Comparison of ENCODE assay signal across 10 mouse cellular contexts in genomic region chr10:19693629-19694028, GRCm38 (mm10). TPM values are rescaled to one million over a fixed set of nuclear protein-coding genes. Genes with fewer than 3 reads are reported as not detected.
DNase-seq lines count a peak whose midpoint lies in the region; ATAC-seq and TF ChIP-seq lines count a peak whose summit lies in the region.
"Had no signal": no experiment of that assay in that cellular context is flagged by ENCODE, and none has a peak within 500 bp of the region (broad histone marks: within the 10 kb centered on the region; RNA-seq: fewer than 3 reads in every experiment).

No protein-coding gene starts in this region.

- H3K79me2 ChIP-seq in heart, adult 2 months (replicated peaks; ENCODE audit: control insufficient read depth, insufficient read depth, low read length), result no peaks in the 10 kb centered on the region

- peak; percentile 54 for TF ChIP-seq CTCF in heart, adult 2 months (IDR thresholded peaks at IDR 0.05)

- no peak overlapping the region for H3K9ac ChIP-seq in heart, adult 2 months (ENCODE audit: low read depth, low read length)

- H3K27ac ChIP-seq in heart, adult 2 months, result no peak overlapping the region

- no peaks in the 10 kb centered on the region for H3K36me3 ChIP-seq in heart, adult 2 months (ENCODE audit: control insufficient read depth, insufficient read depth, low read length)

- TF ChIP-seq POLR2A in heart, adult 2 months (IDR thresholded peaks at IDR 0.05; ENCODE audit: insufficient read depth, low read depth, low read length), result no peak

- 57% methylated on average over 2 of the region's 2 CpGs for WGBS in heart, adult 2 months

- no peak for DNase-seq in heart, adult 2 months
- DNase-seq in heart, postnatal 25 days (ENCODE audit: low spot score), result no peak
- peak; percentile 42 for DNase-seq in thymus, postnatal 14 days
- no peak for DNase-seq in thymus, postnatal 0 days (ENCODE audit: low spot score)
- DNase-seq in kidney, postnatal 36 days, result peak; percentile 8 to 55
- no peak for DNase-seq in left cerebral cortex, postnatal 25 days (ENCODE audit: low spot score in 2 of 2)
- DNase-seq in frontal cortex, postnatal 10 days (ENCODE audit: low spot score in 2 of 2), result no peak
- DNase-seq: cerebellum, adult 8-10 months had no signal

- no peak for ATAC-seq in frontal cortex, adult (ENCODE audit: low TSS enrichment)

- H3K4me3 ChIP-seq in heart, adult 2 months, result no peak overlapping the region

- no peaks in the 10 kb centered on the region for H3K27me3 ChIP-seq in heart, adult 2 months (ENCODE audit: control insufficient read depth, insufficient read depth, low read length)

- no peak for TF ChIP-seq EP300 in heart, adult 2 months (IDR thresholded peaks at IDR 0.05; ENCODE audit: insufficient read depth, low read depth, low read length)

- intact Hi-C loops in heart, adult 2 months (cut with DNase I), result loop anchor here (1.0 to 5.0 kb wide), 4 partner anchors 96 to 451 kb away; no protein-coding TSS in a partner anchor
- intact Hi-C loops in heart, postnatal 25 days (cut with DNase I), result loop anchor here (2.0 to 5.0 kb wide), 4 partner anchors 71 to 453 kb away; partner anchors contain the start of gene Il22ra2
- intact Hi-C loops in left cerebral cortex, postnatal 25 days (cut with DNase I), result loop anchor here (1.0 kb wide), 3 partner anchors 172 to 453 kb away; no protein-coding TSS in a partner anchor

- peaks cover 3% of the 10 kb centered on the region for H3K4me1 ChIP-seq in heart, adult 2 months (ENCODE audit: control insufficient read depth, insufficient read depth, low read length)

RNA-seq across cellular contexts. Expression of gene Il20ra, which starts 18.7 kb away (rescaled TPM):
- total RNA-seq in heart, adult 2 months (2021), result not detected
- not detected in 2 replicates for polyA plus RNA-seq in heart, adult 2 months (2012; rRNA removed)
- total RNA-seq in heart, postnatal 25 days (2021), result not detected
- 0.60 and 1.1 TPM in 2 replicates for polyA plus RNA-seq in thymus, postnatal 0 days (2015; fragmentation: Nextera tagmentation; extraction: Ambion mirVana)
- total RNA-seq in left cerebral cortex, postnatal 25 days (2021), result under 1 TPM; 0.32 to 0.73 TPM
- polyA plus RNA-seq: small intestine, adult 2 months had no signal

Comparison
In these comparisons a context has a peak if more than half of its experiments do, and no peak if none do; other contexts are left out.
1. DNase-seq: peak in thymus, postnatal 14 days (single experiment) and kidney, postnatal 36 days (2 of 2); none in heart, adult 2 months (0 of 2), heart, postnatal 25 days (single experiment), thymus, postnatal 0 days (single experiment), left cerebral cortex, postnatal 25 days (0 of 2) and frontal cortex, postnatal 10 days (0 of 2).